Mouse (Mus musculus): ENCODE measurements around the gene Mcoln3.

- TF ChIP-seq CTCF (IDR thresholded peaks at IDR 0.05; ENCODE audit: borderline replicate concordance, extremely low read depth, insufficient read depth, insufficient read length) (no peak), POLR2A (IDR thresholded peaks at IDR 0.05; ENCODE audit: borderline replicate concordance, extremely low read depth, insufficient read depth, insufficient read length, poor library complexity, severe bottlenecking) (no peak)
Observed at GRCm38 (mm10) chr3:146117258-146117996, at the start of gene Mcoln3.
